Mouse (Mus musculus): ENCODE measurements around the gene P4hb.
"Not testable (repeated sequence)": the region's sequence is repeated elsewhere in the genome, so short reads cannot be mapped to it uniquely, and the experiment has no call there.

The P4hb gene

GRCm38 (mm10) chr11:120572417-120572751 lies 669 bp downstream of the P4hb start:
- no peak for DNase-seq (ENCODE audit: low spot score in 2 of 2)

GRCm38 (mm10) chr11:120571754-120572416 lies 1.2 kb downstream of the P4hb start:
- DNase-seq (ENCODE audit: low spot score in 2 of 2), result no peak

- no peak for DNase-seq (ENCODE audit: low spot score in 2 of 2)
Observed at GRCm38 (mm10) chr11:120571122-120571521, 1.9 kb downstream of the P4hb start.

GRCm38 (mm10) chr11:120568324-120568723 lies 4.7 kb downstream of the P4hb start:
- no peak for DNase-seq (ENCODE audit: low spot score in 2 of 2)

- DNase-seq (ENCODE audit: low spot score in 2 of 2), result no peak
Observed at GRCm38 (mm10) chr11:120565114-120565513, 7.9 kb downstream of the P4hb start.

- peak in 1 of 2 experiments; percentile 57 for DNase-seq (ENCODE audit: low spot score in 2 of 2)
Observed at GRCm38 (mm10) chr11:120562949-120563348, 10.1 kb downstream of the P4hb start.

- DNase-seq (ENCODE audit: low spot score in 2 of 2), result no peak
Observed at GRCm38 (mm10) chr11:120560952-120561728, 11.9 kb downstream of the P4hb start.

GRCm38 (mm10) chr11:120558843-120559242 lies 14.2 kb downstream of the P4hb start:
- DNase-seq (ENCODE audit: low spot score in 2 of 2), result not testable (repeated sequence)

GRCm38 (mm10) chr11:120555260-120555659 lies 17.8 kb downstream of the P4hb start:
- DNase-seq (ENCODE audit: low spot score in 2 of 2), result no peak

- no peak for DNase-seq (ENCODE audit: low spot score in 2 of 2)
Observed at GRCm38 (mm10) chr11:120554834-120555233, 18.2 kb downstream of the P4hb start.

GRCm38 (mm10) chr11:120552736-120553135 lies 20.3 kb downstream of the P4hb start:
- DNase-seq (ENCODE audit: low spot score in 2 of 2), result no peak

GRCm38 (mm10) chr11:120550810-120551440 lies 22.1 kb downstream of the P4hb start, which contains the start of gene Ppp1r27:
Gene Ppp1r27 (minus strand): TSS chr11:120551132.
- DNase-seq (ENCODE audit: low spot score in 2 of 2), result peak in 1 of 2 experiments; percentile 62

- peak in 1 of 2 experiments; percentile 63 for DNase-seq (ENCODE audit: low spot score in 2 of 2)
Observed at GRCm38 (mm10) chr11:120549986-120550809, 22.9 kb downstream of the P4hb start.

GRCm38 (mm10) chr11:120549168-120549945 lies 23.7 kb downstream of the P4hb start, which contains the start of gene Mcrip1:
Gene Mcrip1 (minus strand): TSS chr11:120549727.
- DNase-seq (ENCODE audit: low spot score in 2 of 2), result peak; percentile 92 to 98

GRCm38 (mm10) chr11:120548786-120549167 lies 24.3 kb downstream of the P4hb start:
- DNase-seq (ENCODE audit: low spot score in 2 of 2), result peak in 1 of 2 experiments; percentile 64

- peak in 1 of 2 experiments; percentile 58 for DNase-seq (ENCODE audit: low spot score in 2 of 2)
Observed at GRCm38 (mm10) chr11:120548214-120548613, 24.8 kb downstream of the P4hb start.

GRCm38 (mm10) chr11:120547469-120547868 lies 25.6 kb downstream of the P4hb start:
- no peak for DNase-seq (ENCODE audit: low spot score in 2 of 2)

- DNase-seq (ENCODE audit: low spot score in 2 of 2), result peak in 1 of 2 experiments; percentile 55
Observed at GRCm38 (mm10) chr11:120545964-120546363, 27.1 kb downstream of the P4hb start.

GRCm38 (mm10) chr11:120542376-120542775 lies 30.7 kb downstream of the P4hb start:
- peak in 1 of 2 experiments; percentile 55 for DNase-seq (ENCODE audit: low spot score in 2 of 2)

GRCm38 (mm10) chr11:120541907-120542306 lies 31.1 kb downstream of the P4hb start:
- DNase-seq (ENCODE audit: low spot score in 2 of 2), result peak in 1 of 2 experiments; percentile 61

All from spleen, postnatal 4 days (tissue).